Comparison of ENCODE assay signal across 8 mouse cellular contexts in the genomic region with DNA sequence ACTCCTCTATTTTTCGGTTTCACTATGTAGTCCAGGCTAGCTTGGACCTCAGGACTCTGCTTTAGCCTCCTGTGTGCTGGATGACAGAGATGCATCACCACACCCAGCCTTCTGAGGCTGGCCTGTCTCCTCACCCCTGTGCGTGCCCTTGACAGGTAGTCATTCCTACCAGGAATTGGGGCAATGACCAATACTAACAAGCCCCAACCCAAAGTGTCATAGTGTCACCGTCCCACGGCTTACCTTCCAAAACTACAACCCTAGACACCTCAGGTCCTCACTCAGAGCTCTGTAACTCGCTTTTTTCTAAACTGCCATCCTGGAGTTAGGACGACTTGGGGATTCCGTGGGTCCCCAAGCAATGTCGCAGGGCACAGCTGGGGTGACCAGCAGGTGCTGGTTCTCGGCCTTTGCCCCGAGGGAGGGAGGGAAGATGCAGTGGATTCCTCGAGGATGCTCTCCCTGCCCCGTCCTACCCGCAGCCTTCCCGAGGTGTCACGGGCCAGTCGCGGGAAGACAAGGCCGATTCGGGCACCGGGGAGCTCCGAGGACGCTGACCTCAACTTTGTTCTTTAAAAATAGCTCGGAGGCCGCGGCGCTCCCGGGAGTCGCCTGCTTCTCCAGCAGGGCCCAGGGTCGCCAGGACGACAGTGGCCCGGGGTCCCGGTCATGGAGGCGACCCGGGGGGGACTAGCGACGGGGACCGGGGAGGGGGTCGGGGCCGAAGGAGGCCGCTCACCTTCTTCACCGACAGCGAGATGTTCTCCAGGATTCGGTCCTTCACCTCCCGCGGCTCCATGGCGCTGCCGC. TPM values are rescaled to one million over a fixed set of nuclear protein-coding genes. Genes with fewer than 3 reads are reported as not detected.
DNase-seq lines count a peak whose midpoint lies in the region; ATAC-seq and TF ChIP-seq lines count a peak whose summit lies in the region.

No protein-coding gene starts in this region.

- peak overlapping the region; percentile 76 to 93 for H3K4me3 ChIP-seq in ES-E14 (ENCODE audit: insufficient read depth in 1 of 2, low read depth in 1 of 2, low read length in 2 of 2, poor library complexity in 1 of 2, severe bottlenecking in 1 of 2)
- peak overlapping the region; percentile 95 for H3K4me3 ChIP-seq in heart, embryonic 13.5 days
- peak overlapping the region; percentile 64 for H3K4me3 ChIP-seq in kidney, embryonic 16.5 days (ENCODE audit: low read length)
- peak overlapping the region; percentile 85 for H3K4me3 ChIP-seq in stomach, embryonic 15.5 days (replicated peaks)

- no peaks in the 10 kb centered on the region for H3K9me3 ChIP-seq in ES-E14 (ENCODE audit: control insufficient read depth, insufficient read depth, low read depth, low read length)
- H3K9me3 ChIP-seq in heart, embryonic 13.5 days = no peaks in the 10 kb centered on the region
- no peaks in the 10 kb centered on the region for H3K9me3 ChIP-seq in kidney, embryonic 16.5 days (ENCODE audit: low read length)
- no peaks in the 10 kb centered on the region for H3K9me3 ChIP-seq in stomach, embryonic 15.5 days

- no peak overlapping the region for H3K27ac ChIP-seq in ES-E14 (ENCODE audit: insufficient read depth, low read depth, low read length, poor library complexity, severe bottlenecking)
- peak overlapping the region; percentile 91 for H3K27ac ChIP-seq in heart, embryonic 13.5 days (replicated peaks)
- H3K27ac ChIP-seq in kidney, embryonic 16.5 days (ENCODE audit: low read length) = peak overlapping the region; percentile 74
- peak overlapping the region; percentile 59 for H3K27ac ChIP-seq in stomach, embryonic 15.5 days

- in situ Hi-C loops in ES-E14 (cut with MboI; ENCODE audit: low sequenced_read_pairs in 2 of 2, unreplicated experiment in 2 of 2) = no loop called here

- peak; percentile 41 for DNase-seq in A20 (ENCODE audit: low read depth, low spot score)
- no peak for DNase-seq in ES-E14 (ENCODE audit: low read depth, low spot score)
- DNase-seq in embryo, embryonic 9.5 days (ENCODE audit: extremely low spot score) = peak; percentile 54
- no peak for DNase-seq in layer of hippocampus, postnatal 25 days (ENCODE audit: extremely low spot score in 1 of 2, low spot score in 1 of 2)

- H3K36me3 ChIP-seq in ES-E14 (ENCODE audit: control insufficient read depth, insufficient read depth, low read length, poor library complexity, severe bottlenecking) = no peaks in the 10 kb centered on the region
- peaks cover 37% of the 10 kb centered on the region for H3K36me3 ChIP-seq in heart, embryonic 13.5 days
- H3K36me3 ChIP-seq in kidney, embryonic 16.5 days (ENCODE audit: insufficient read depth, low read length) = peaks cover 16% of the 10 kb centered on the region; the same call in 1 of the 2 replicates
- no peaks in the 10 kb centered on the region for H3K36me3 ChIP-seq in stomach, embryonic 15.5 days

- 4% methylated on average over 40 of the region's 47 CpGs for WGBS in heart, embryonic 13.5 days
- 3% methylated on average over 46 of the region's 47 CpGs for WGBS in kidney, embryonic 16.5 days
- WGBS in stomach, embryonic 15.5 days = 3% methylated on average over 44 of the region's 47 CpGs

- H3K27me3 ChIP-seq in heart, embryonic 13.5 days (replicated peaks) = no peaks in the 10 kb centered on the region
- H3K27me3 ChIP-seq in kidney, embryonic 16.5 days (ENCODE audit: insufficient read depth, low read length) = no peaks in the 10 kb centered on the region
- H3K27me3 ChIP-seq in stomach, embryonic 15.5 days (replicated peaks) = no peaks in the 10 kb centered on the region

- peaks cover 3 to 16% of the 10 kb centered on the region in 2 experiments; a peak in 3 of 4 replicates for H3K4me1 ChIP-seq in ES-E14 (ENCODE audit: control insufficient read depth in 2 of 2, insufficient read depth in 2 of 2, low read length in 2 of 2, poor library complexity in 1 of 2)
- H3K4me1 ChIP-seq in heart, embryonic 13.5 days = peaks cover 29% of the 10 kb centered on the region
- peaks cover 14% of the 10 kb centered on the region for H3K4me1 ChIP-seq in kidney, embryonic 16.5 days (ENCODE audit: insufficient read depth, low read length)
- peaks cover 16% of the 10 kb centered on the region; the same call in 1 of the 2 replicates for H3K4me1 ChIP-seq in stomach, embryonic 15.5 days

- H3K9ac ChIP-seq in ES-E14 (ENCODE audit: insufficient read depth, low read depth, low read length, poor library complexity, severe bottlenecking) = peak overlapping the region; percentile 84
- peak overlapping the region; percentile 98 for H3K9ac ChIP-seq in heart, embryonic 13.5 days
- H3K9ac ChIP-seq in kidney, embryonic 16.5 days (replicated peaks; ENCODE audit: low read length) = peak overlapping the region; percentile 97
- H3K9ac ChIP-seq in stomach, embryonic 15.5 days = peak overlapping the region; percentile 92

- H3K4me2 ChIP-seq in heart, embryonic 13.5 days = peak overlapping the region; percentile 88
- H3K4me2 ChIP-seq in kidney, embryonic 16.5 days (replicated peaks; ENCODE audit: low read depth, low read length) = peak overlapping the region; percentile 95
- peak overlapping the region; percentile 89 for H3K4me2 ChIP-seq in stomach, embryonic 15.5 days

- peak; percentile 32; the same call in 1 of the 2 replicates for ATAC-seq in heart, embryonic 13.5 days (ENCODE audit: extremely low read depth, insufficient number of reproducible peaks, low FRiP score, low TSS enrichment)
- ATAC-seq in kidney, embryonic 16.5 days (ENCODE audit: low FRiP score, low TSS enrichment) = peak; percentile 33; the same call in 1 of the 2 replicates
- peak; percentile 20 for ATAC-seq in megakaryocyte, adult 5-6 weeks (ENCODE audit: poor library complexity, severe bottlenecking)
- ATAC-seq in stomach, embryonic 15.5 days (ENCODE audit: insufficient read depth, low FRiP score, low read depth) = peak; percentile 16; the same call in 1 of the 2 replicates

TF ChIP-seq in ES-E14, 5 proteins besides CTCF, POLR2A, EP300 and RAD21:
- TF ChIP-seq ZC3H11A (IDR thresholded peaks at IDR 0.05; ENCODE audit: borderline replicate concordance, low read depth, low read length) (no peak), HCFC1 (IDR thresholded peaks at IDR 0.05; ENCODE audit: borderline replicate concordance, insufficient read depth, low read length) (no peak), MAFK (IDR thresholded peaks at IDR 0.05; ENCODE audit: insufficient read depth, low read depth, low read length) (no peak), ZNF384 (IDR thresholded peaks at IDR 0.05; ENCODE audit: low read depth, low read length) (no peak), CHD2 (IDR thresholded peaks at IDR 0.05; ENCODE audit: low read depth, low read length) (no peak)
TF ChIP-seq in ES-E14: peak in this region for 0.

RNA-seq across cellular contexts. Expression of a gene that starts 1.4 kb away (rescaled TPM):
- 6.2 and 6.8 TPM in 2 replicates for total RNA-seq in ES-E14 (2012; rRNA removed)
- polyA plus RNA-seq in heart, embryonic 13.5 days (2015; fragmentation: Nextera tagmentation; extraction: Ambion mirVana) = 4.9 and 5.1 TPM in 2 replicates
- 6.4 TPM in 2 replicates for polyA plus RNA-seq in kidney, embryonic 16.5 days (2015; fragmentation: Nextera tagmentation; extraction: Ambion mirVana)
- total RNA-seq in megakaryocyte, adult 5-6 weeks (2015) = 11.1 and 14.9 TPM in 2 replicates
- total RNA-seq in megakaryocyte, adult 5-6 weeks (2017) = 10.4 and 11.1 TPM in 2 replicates
- 6.2 and 6.9 TPM in 2 replicates for polyA plus RNA-seq in stomach, embryonic 15.5 days (2015; fragmentation: Nextera tagmentation; extraction: Ambion mirVana)
- 10 to 100 TPM; 59.1 to 69.1 TPM for total RNA-seq in layer of hippocampus, postnatal 25 days (2021)

RNA-seq across cellular contexts. Expression of a gene that starts 22.1 kb away (rescaled TPM):
- total RNA-seq in ES-E14 (2012; rRNA removed) = 10.5 and 13.3 TPM in 2 replicates
- polyA plus RNA-seq in heart, embryonic 13.5 days (2015; fragmentation: Nextera tagmentation; extraction: Ambion mirVana) = 0.43 and 0.96 TPM in 2 replicates
- polyA plus RNA-seq in kidney, embryonic 16.5 days (2015; fragmentation: Nextera tagmentation; extraction: Ambion mirVana) = 0.62 TPM in 1 of 2 replicates, not detected in the other
- 26.8 and 33.7 TPM in 2 replicates for total RNA-seq in megakaryocyte, adult 5-6 weeks (2015)
- total RNA-seq in megakaryocyte, adult 5-6 weeks (2017) = 9.5 and 16.2 TPM in 2 replicates
- 1.0 TPM in 1 of 2 replicates, not detected in the other for polyA plus RNA-seq in stomach, embryonic 15.5 days (2015; fragmentation: Nextera tagmentation; extraction: Ambion mirVana)
- 1 to 10 TPM in 1 of 2 experiments, not detected in 1; 2.2 TPM for total RNA-seq in layer of hippocampus, postnatal 25 days (2021)

RNA-seq across cellular contexts. Expression of a gene that starts 39.7 kb away (rescaled TPM):
- total RNA-seq in ES-E14 (2012; rRNA removed) = 0.76 and 0.79 TPM in 2 replicates
- 0.37 and 0.49 TPM in 2 replicates for polyA plus RNA-seq in heart, embryonic 13.5 days (2015; fragmentation: Nextera tagmentation; extraction: Ambion mirVana)
- polyA plus RNA-seq in kidney, embryonic 16.5 days (2015; fragmentation: Nextera tagmentation; extraction: Ambion mirVana) = 0.54 and 0.69 TPM in 2 replicates
- total RNA-seq in megakaryocyte, adult 5-6 weeks (2015) = not detected in 2 replicates
- not detected in 2 replicates for total RNA-seq in megakaryocyte, adult 5-6 weeks (2017)
- 0.71 and 0.76 TPM in 2 replicates for polyA plus RNA-seq in stomach, embryonic 15.5 days (2015; fragmentation: Nextera tagmentation; extraction: Ambion mirVana)
- 1 to 10 TPM; 1.8 to 3.2 TPM for total RNA-seq in layer of hippocampus, postnatal 25 days (2021)

RNA-seq across cellular contexts. Expression of a gene that starts 44.9 kb away (rescaled TPM):
- total RNA-seq in ES-E14 (2012; rRNA removed) = 3.9 and 10.1 TPM in 2 replicates
- polyA plus RNA-seq in heart, embryonic 13.5 days (2015; fragmentation: Nextera tagmentation; extraction: Ambion mirVana) = 0.44 and 0.62 TPM in 2 replicates
- polyA plus RNA-seq in kidney, embryonic 16.5 days (2015; fragmentation: Nextera tagmentation; extraction: Ambion mirVana) = 4.3 and 5.4 TPM in 2 replicates
- total RNA-seq in megakaryocyte, adult 5-6 weeks (2015) = 0.16 TPM in 1 of 2 replicates, not detected in the other
- total RNA-seq in megakaryocyte, adult 5-6 weeks (2017) = 0.26 TPM in 1 of 2 replicates, not detected in the other
- 4.0 and 6.1 TPM in 2 replicates for polyA plus RNA-seq in stomach, embryonic 15.5 days (2015; fragmentation: Nextera tagmentation; extraction: Ambion mirVana)
- total RNA-seq in layer of hippocampus, postnatal 25 days (2021) = under 1 TPM; 0.44 to 0.45 TPM

RNA-seq across cellular contexts. Expression of a gene that starts 57.4 kb away (rescaled TPM):
- 71.3 and 112 TPM in 2 replicates for total RNA-seq in ES-E14 (2012; rRNA removed)
- polyA plus RNA-seq in heart, embryonic 13.5 days (2015; fragmentation: Nextera tagmentation; extraction: Ambion mirVana) = 55.3 and 55.9 TPM in 2 replicates
- 76.4 and 85.2 TPM in 2 replicates for polyA plus RNA-seq in kidney, embryonic 16.5 days (2015; fragmentation: Nextera tagmentation; extraction: Ambion mirVana)
- total RNA-seq in megakaryocyte, adult 5-6 weeks (2015) = not detected in 2 replicates
- not detected in 2 replicates for total RNA-seq in megakaryocyte, adult 5-6 weeks (2017)
- polyA plus RNA-seq in stomach, embryonic 15.5 days (2015; fragmentation: Nextera tagmentation; extraction: Ambion mirVana) = 71.1 and 77.2 TPM in 2 replicates
- 1 to 10 TPM; 1.3 to 1.5 TPM for total RNA-seq in layer of hippocampus, postnatal 25 days (2021)

Comparison
In these comparisons a context has a peak if more than half of its experiments do, and no peak if none do; other contexts are left out.
1. DNase-seq: peak in A20 (single experiment) and embryo, embryonic 9.5 days (single experiment); none in ES-E14 (single experiment) and layer of hippocampus, postnatal 25 days (0 of 2).
2. Peak in every context shown above with its lines, with median percentiles within 50 percentile points of each other: H3K4me3 ChIP-seq, H3K9ac ChIP-seq, ATAC-seq and H3K4me2 ChIP-seq.